Mouse (Mus musculus): ENCODE results near the gene Cntrl. TPM values are rescaled to one million over a fixed set of nuclear protein-coding genes. Genes with fewer than 3 reads are reported as not detected.

Gene Cntrl
- 1 to 10 TPM; 8.0 to 8.3 TPM for total RNA-seq (2021)
- long read RNA-seq, experiment 1, partial matches to known transcripts: 0 of 1 reads
- long read RNA-seq, experiment 1, other reads (novel, unspliced or antisense): 1 of 1 reads
- long read RNA-seq, experiment 2, partial matches to known transcripts: 0 of 1 reads
- long read RNA-seq, experiment 2, other reads (novel, unspliced or antisense): 1 of 1 reads

DNA sequence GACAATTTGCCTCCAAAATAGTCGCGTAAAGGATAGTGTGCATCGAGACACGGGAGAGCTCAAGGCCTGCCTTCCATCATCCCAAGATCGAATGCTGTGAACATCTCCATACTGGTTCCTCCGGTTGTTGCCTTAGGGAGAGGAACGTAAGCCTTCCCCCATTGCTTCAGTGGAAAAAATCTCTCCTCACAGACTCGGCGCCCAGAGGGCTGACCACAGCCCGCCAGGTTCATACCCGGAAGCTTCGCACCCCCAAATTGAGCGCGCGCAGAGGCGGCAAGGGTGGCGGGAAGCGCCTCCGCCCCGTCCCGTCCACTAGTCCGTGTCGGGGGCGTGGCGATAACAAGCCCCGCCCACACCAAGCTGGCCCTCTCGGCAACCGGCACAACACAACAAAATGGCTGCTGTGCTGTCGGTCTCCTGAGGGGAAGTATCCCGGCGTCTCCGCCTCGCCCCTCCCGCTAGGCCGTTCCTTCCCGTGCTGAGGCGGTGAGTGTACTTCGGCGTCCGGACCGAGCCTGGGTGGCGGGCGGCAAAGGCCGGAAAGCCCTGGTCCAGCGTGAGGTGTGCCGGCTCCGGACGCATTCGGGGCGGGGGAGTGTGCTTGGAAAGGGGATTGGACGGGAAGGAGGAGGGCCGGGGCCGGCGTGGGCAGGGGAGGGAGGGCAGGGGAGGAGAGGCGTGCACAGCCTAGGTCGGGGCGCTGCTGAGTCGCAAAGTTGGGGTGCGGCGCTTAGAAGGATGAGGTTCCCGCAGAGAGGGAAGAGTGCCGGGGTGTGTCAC is at the start of gene Cntrl:
Cntrl (plus strand) TSS at position 352 of the 783 bp plus-strand sequence.
- intact Hi-C loops (cut with DNase I): loop anchor here (2.0 to 10.0 kb wide), 3 partner anchors 65 to 315 kb away; partner anchors contain the start of gene Rabepk
- DNase-seq (ENCODE audit: low spot score in 2 of 2): peak; percentile 91 to 93

DNA sequence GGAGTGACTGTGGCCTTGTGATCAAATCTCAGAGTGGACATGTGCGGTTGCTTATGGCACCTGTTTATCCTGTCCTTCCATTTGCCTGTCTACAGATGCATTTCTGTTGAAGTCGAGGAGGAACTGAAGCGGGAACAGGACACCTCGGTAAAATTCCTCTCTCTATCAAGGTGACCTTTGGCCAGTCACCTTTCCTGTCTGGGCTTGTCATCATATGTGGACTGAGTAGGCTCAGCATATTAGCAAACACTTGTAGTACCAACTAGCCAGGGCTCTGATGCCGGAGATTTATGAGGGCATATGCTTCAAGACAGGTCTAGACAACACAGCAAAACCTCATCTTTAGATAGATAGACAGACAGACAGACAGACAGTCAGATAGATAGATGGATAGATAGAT is 49.0 kb upstream of the Cntrl start:
- intact Hi-C loops (cut with DNase I): no loop called here
- DNase-seq (ENCODE audit: low spot score in 2 of 2): no peak

DNA sequence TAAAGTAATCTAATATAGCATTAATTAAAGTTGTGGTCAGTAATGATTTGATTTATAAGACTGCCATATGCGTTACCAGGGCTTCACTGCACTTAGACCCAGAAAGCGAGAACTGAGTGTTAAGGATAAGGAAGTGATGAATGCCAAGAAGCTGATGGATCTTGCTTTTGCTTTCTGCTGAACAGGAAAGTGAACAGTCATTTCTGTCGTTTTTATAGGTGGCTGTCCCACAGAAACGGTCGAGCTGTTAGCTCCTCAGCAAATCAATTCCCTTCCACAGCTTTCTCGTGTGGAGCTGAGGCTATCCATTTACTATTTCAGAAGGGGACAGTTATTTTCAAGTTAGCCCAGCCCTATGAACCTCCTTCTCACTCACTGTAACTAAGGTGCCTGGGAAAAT is 48.4 kb upstream of the Cntrl start:
- intact Hi-C loops (cut with DNase I): no loop called here
- no peak for DNase-seq (ENCODE audit: low spot score in 2 of 2)

DNA sequence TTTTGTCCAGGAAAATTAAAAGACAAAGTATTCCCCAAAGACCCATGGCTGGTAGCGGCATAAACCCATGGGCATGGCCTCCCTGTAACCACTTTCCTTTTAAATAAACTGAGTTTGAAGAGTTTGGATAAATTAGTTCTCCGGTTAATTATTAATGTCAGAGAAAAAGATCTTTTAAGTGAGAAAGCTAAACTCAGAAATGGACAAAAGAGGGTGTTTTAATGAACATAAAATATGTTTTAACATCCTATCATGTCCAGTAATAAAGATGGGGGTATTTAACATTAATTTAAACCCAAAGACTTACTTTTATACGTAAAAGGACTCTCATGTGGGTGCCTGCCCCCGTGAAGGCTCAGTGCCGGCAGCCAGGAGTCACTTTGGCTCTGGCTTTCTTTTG is 48.0 kb upstream of the Cntrl start, which contains the start of gene Hc:
Hc (minus strand) TSS at position 101 of the 400 bp plus-strand sequence.
- intact Hi-C loops (cut with DNase I): no loop called here
- DNase-seq (ENCODE audit: low spot score in 2 of 2): no peak

DNA sequence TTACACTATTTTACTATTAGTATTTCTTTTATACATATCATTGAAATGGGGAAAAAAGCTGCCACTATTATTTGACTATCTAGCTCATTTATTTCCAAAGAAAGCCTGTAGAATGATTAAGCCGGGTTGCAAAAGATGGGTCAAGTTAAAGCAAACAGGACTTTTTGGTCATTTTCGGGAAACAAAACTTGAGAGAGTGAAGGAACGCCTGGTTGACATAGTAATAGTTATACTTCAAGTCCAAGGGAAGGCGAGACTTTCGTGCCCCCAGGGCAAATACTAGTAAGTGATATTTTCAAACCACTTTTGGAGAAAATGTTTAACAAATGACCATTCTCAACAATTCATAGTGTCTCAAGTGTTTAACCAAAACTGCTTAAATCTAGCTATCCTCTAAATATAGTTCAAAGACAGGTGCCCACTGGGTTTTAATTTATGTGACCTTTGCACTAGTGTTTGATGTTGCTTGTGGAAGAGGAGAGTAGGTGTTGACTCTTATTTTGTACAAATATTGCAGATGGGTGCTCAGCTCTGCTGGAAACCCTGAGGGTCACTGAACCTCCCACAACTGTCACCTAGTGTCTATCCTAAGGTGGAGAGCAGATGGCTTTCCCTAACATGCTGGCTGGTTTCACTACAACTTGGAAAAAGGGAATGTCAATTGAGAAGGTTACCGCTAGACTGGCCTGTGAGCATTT is 45.8 kb upstream of the Cntrl start:
- intact Hi-C loops (cut with DNase I): no loop called here
- DNase-seq (ENCODE audit: low spot score in 2 of 2): no peak

DNA sequence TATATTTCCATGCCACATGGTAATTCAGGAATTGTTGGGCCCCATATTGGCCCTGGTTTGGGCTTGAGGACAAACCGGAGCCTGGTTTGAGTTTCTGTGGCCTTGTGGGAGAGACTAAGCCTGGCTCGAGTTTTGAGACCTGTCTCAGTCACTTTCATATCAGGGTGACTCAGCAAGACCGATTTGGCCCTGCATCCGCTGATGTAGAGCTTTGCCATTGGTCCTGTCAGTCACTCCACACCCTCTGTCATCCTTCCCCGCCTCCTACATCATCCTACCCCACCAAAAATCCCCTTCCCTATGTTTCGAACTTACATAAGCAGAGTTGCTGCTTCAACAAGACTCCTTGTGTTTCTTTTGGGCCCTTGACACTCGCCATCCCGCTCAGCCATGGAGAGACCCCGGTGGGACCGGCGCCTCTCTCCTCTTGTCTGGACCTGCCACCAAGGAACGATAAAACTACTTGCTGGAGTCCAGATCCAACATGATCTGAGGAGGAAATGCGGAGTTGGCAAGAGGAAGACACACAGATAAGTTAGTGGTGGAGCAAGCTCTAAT is 42.7 kb upstream of the Cntrl start:
- intact Hi-C loops (cut with DNase I): no loop called here
- no peak for DNase-seq (ENCODE audit: low spot score in 2 of 2)

DNA sequence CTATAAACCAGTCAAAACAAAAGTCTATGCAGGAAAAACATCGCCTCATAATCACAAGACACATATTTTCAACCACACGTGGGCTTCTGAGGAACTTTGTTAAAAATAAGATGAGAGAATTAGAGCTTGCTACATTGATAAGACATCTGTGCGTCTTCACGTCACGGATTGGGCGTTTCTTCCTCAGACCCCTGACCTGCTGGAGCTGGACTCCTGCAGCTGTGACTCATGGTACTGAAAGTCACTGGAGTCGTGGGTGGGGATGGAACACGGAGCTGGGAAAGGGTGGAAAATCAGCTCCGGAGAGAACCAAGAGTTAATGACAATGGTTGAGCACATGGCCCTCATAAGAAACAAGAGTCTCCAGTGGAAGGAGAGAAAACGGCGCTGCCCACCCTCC is 42.2 kb upstream of the Cntrl start:
- DNase-seq (ENCODE audit: low spot score in 2 of 2): no peak
- intact Hi-C loops (cut with DNase I): no loop called here

DNA sequence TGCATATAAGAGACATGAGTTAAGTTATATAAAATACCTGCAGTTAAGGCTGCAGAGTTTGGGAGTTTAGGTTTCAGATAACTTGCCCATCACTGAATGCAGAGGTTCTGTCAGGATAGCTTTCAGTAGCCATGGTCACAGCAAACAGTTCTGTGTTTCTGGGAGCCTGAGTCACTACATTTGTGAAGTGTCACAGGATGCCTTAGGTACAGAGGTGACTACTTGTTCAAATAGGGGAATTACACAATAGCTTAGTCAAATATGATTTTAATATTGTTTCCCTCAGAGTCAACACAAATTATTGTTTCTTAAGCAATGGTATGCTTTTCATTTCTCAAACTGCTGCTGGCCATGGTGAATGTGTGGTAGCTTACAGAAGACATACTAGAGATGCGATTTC is 40.2 kb upstream of the Cntrl start:
- DNase-seq (ENCODE audit: low spot score in 2 of 2): no peak
- intact Hi-C loops (cut with DNase I): no loop called here

DNA sequence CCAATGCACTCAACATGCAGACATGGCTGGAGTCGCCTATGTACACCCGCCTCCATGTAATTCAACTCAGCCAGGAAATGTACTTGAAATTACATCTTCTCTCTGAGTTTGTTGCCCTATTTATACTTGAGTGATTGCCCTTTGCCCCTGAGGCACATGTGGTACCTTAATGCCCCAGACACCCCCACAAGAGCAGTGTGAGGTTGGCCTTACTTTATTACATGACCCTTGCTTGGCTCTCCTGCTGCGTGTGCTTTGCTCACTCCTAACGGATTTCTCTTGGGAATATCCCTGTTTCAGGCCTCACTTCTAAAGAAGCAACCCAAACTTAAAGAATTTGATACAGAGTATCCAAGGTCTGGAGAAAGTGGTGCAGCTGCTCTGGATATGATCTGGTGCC is 39.0 kb upstream of the Cntrl start:
- DNase-seq (ENCODE audit: low spot score in 2 of 2): no peak
- intact Hi-C loops (cut with DNase I): no loop called here

DNA sequence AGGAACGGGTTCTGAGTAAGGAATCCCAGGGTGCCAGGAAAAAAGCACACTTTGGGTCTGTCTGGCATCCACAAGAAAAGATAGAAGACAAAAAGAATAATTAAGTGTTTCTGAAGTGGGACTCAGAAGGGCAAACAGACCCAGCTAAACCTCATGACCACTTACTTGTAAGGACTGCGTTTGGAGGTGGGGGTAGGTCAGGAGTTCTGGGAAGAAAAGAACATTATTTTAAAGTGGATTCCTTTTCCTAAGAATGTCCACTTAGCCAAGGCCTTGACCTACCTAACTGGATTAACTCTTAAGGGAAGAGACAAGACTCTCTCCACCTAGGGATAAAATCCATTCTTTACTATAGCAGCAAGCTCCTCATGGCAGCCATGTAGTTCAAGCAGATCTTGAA is 36.7 kb upstream of the Cntrl start:
- no peak for DNase-seq (ENCODE audit: low spot score in 2 of 2)
- intact Hi-C loops (cut with DNase I): no loop called here

DNA sequence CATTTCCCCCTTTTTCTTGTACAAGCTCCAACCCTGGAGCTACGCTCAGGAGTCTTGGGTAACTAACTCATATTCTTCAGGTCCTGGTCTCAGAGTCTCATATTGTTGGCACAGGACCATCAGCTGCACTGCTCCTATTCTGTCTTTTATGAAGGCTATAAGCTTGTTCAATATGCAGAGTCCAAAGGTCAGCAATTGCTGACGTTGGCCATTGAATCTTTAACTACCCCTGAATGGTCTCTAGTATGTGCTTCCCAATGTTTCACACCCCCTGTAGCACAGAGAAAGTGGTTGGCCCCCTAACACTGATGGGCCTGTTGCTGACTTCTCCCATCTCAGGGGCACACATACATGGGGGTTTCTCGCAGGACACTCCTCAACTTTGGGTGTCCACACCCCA is 35.0 kb upstream of the Cntrl start:
- intact Hi-C loops (cut with DNase I): no loop called here
- no peak for DNase-seq (ENCODE audit: low spot score in 2 of 2)

DNA sequence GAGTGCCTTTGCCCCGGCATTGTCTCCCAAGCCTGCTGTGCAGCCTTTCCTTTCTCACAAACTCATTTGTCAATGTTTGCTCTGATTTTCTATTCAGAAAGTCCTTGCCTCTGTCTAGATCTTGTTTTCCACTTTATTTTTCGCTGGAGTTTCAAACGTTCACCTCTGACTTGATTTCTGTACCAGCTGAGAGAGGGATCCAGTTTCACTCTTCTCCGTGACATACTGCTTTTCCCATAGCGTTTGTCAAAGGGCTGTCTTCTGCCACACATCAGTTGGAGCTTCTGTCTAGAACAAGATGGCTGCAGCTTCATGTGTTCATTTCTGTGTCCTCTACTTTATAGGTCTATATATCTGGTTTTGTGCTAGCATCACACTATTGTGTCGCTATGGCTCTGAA is 30.1 kb upstream of the Cntrl start:
- DNase-seq (ENCODE audit: low spot score in 2 of 2): no peak
- intact Hi-C loops (cut with DNase I): no loop called here

DNA sequence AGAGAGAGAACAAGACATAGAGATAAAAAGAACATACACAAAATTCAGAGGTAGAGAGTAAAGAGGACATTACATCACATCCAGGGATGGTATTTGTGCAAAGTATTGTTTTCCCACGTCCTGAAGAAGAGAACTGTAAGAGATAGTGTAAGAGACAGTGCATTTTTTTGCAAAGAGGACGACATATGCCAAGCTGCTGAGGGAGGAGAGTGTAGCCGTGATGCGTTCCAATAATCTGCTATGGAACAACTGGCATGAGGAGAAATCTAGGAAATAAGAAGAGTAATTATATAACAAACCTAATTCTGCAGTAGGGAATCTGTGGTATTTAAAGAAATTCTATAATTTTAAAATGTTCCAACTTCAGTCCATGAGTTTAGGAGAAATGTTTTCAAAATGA is 21.9 kb upstream of the Cntrl start:
- intact Hi-C loops (cut with DNase I): no loop called here
- DNase-seq (ENCODE audit: low spot score in 2 of 2): peak in 1 of 2 experiments; percentile 15

DNA sequence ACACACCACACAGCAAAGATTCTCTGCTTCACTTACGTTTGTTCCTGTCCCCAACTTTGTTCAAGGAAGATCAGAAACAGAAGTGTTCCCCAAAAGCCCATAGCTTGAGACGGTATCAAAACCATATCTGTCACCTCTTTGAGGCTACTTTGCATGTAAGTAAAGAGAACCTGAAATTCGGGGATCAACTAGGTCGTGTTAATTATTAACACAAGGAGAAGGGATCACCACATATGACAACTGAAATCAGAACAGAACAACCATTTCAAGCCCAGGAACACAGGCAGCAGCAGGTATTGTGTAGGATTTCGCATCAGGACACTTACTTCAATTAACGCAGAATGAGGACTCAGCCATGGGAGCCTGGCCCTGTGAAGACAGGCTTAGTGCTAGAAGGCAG is 8.8 kb upstream of the Cntrl start:
- no peak for DNase-seq (ENCODE audit: low spot score in 2 of 2)
- intact Hi-C loops (cut with DNase I): loop anchor here (10.0 kb wide), 1 partner anchor 306 kb away; the partner anchor contains the start of gene Rabepk

DNA sequence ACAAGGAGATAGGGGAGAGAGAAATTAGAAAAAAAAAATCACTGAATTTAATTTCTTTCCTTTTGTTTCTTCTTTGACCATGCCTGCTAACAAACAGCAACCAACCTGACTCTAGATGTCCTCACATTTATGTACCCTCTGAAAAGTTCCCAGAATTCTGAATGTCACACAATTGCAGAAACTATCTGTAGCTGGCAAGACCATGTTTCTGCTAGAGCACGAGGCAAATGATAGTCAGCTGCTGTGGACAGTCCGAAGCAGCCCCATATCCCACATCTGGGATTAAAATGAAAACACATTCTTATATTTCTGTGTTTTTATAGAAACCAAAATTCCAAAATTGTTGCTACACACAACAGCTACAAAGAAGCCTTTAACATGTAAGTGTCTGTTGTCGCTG is 7.8 kb upstream of the Cntrl start, which contains the start of gene AI182371:
AI182371 (minus strand) TSS at position 101 of the 400 bp plus-strand sequence.
- no peak for DNase-seq (ENCODE audit: low spot score in 2 of 2)
- intact Hi-C loops (cut with DNase I): loop anchor here (10.0 kb wide), 1 partner anchor 307 kb away; the partner anchor contains the start of gene Rabepk

DNA sequence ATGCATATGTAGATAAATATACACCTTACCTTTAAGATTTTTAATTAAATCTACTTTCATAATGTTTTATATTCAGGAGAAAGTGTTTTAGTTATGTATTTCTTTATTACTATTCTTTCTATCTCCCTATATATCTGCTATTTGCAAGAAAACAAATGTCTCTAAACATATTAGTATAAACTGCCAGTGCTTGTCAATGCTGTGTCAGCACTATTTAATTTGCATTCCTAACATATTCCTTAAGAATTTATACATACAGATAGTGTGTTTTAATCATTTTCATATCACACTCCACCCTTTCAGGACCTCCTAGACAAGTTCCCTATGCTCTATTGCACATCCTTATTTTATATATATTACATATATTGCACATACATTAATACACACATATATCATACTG is 6.5 kb upstream of the Cntrl start:
- intact Hi-C loops (cut with DNase I): loop anchor here (10.0 kb wide), 1 partner anchor 308 kb away; the partner anchor contains the start of gene Rabepk
- DNase-seq (ENCODE audit: low spot score in 2 of 2): no peak

DNA sequence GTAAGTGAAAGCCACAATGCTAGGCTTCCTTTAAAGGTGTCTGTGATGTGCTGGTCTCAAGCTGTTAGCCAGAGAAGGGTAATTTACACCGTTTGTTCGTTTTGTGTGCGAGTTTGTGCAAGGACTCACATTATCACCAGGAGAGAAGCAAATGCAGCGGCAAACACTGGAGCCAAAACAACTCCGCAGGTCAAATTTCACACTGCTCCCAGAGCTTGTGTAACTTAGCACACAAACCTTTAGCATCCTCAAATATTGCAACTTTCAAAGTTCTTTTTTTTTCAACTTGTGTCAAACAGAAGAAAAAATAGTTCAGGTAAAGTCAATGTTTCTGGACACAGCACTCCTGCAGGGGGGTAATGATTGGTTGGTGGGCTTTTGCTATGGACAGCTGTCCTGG is 5.7 kb upstream of the Cntrl start:
- DNase-seq (ENCODE audit: low spot score in 2 of 2): no peak
- intact Hi-C loops (cut with DNase I): loop anchor here (10.0 kb wide), 1 partner anchor 309 kb away; the partner anchor contains the start of gene Rabepk

DNA sequence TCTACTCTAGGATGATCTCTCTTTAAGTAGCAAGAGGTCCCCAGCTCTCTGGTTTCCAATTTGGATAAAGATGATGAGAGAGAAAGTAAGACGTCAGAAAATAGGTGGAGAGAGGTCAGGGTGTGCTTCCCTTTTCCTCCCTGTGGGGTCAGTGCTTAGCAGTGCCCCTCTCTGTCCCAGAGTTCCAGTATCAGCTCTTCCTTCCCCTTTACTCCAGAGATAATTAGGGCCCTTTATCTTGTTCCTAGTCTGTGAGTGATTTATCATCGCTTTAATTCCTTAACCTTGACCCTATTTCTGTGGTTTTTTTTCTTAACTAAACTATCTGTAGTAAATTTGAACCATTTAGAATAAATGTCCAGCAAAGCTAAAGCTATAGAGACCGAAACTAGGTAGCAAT is 4.4 kb upstream of the Cntrl start:
- DNase-seq (ENCODE audit: low spot score in 2 of 2): no peak
- intact Hi-C loops (cut with DNase I): loop anchor here (10.0 kb wide), 1 partner anchor 310 kb away; the partner anchor contains the start of gene Rabepk

DNA sequence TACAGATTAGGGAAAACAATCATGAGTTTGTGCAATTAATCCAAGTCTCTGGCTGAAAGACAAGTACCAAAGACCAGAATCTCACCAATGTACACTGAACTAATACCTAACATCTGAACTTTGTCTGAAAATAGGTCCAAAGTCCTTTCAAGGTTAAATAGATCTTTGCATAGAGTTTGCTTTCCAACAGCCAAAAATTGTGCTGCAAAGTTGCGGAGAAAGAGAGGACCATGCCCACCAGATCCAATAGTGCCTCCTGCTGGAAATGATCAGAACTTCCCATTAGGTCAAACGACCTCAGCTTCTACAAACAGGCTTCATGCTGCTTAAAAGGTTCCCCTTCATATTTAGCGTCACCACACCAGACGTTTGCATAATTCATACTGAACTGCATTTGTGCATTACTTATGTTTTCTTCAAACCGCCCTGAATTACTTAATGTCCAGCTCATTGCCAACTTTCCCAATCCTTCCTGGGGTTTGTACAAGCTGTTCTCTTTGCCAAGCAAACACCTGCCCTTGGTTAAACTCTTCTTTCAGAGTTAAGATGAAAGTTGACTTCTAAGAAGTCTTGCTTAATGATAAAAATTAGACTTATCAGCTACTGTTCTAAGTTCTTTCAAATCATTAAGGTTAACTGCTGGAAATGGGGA is 1.2 kb upstream of the Cntrl start:
- intact Hi-C loops (cut with DNase I): loop anchor here (2.0 to 10.0 kb wide), 4 partner anchors 55 to 313 kb away; partner anchors contain the start of gene Rabepk
- peak; percentile 12 to 45 for DNase-seq (ENCODE audit: low spot score in 2 of 2)
